Mouse (Mus musculus): ENCODE measurements at regions not wholly inside any gene's neighbourhood (a gene's known extent, or its start where the extent isn't known, plus 50 kb on each side); places are given as distances from the start of the nearest gene placed in this dataset.
A peak's percentile ranks its signal among the peaks of the same experiment; 100 is the strongest.

GRCm38 (mm10) chr5:118978921-118979630, 418.6 kb downstream of the Med13l start:
- Histone ChIP-seq H3K4me2 (replicated peaks) (no peak overlapping the region), H3K9me3 (replicated peaks) (no peaks in the 10 kb centered on the region), H3K4me1 (no peaks in the 10 kb centered on the region), H3K27ac (replicated peaks) (no peak overlapping the region), H3K9ac (no peak overlapping the region), H3K36me3 (no peaks in the 10 kb centered on the region), H3K27me3 (no peaks in the 10 kb centered on the region), H3K4me3 (replicated peaks) (no peak overlapping the region)
- 67% methylated on average over 11 of the region's 11 CpGs for WGBS
- no peak for ATAC-seq (ENCODE audit: insufficient number of reproducible peaks, low FRiP score, low TSS enrichment, low read depth)

DNA sequence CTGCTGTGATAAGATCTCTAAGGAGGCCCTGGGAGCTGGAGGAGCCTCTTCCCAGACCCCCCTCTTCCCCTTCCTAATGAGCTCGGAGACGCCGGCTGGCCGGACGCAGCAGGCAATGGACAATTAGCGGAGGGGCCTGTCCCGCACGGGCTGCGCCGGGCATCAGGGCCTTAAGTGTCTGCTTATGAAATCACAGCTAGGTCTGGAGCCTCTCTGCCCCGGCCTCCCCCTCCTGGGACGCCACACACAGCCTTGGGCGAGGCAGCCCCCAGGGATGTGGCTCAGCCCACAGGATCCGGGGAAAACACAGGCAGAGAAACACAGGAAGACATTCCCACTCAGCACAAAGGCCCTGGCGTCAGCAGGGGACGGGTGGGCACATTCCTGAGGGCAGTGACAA, 420.6 kb downstream of the Med13l start:
- Histone ChIP-seq H3K4me1 (no peaks in the 10 kb centered on the region), H3K36me3 (no peaks in the 10 kb centered on the region), H3K4me2 (replicated peaks) (no peak overlapping the region), H3K27ac (replicated peaks) (no peak overlapping the region), H3K27me3 (no peaks in the 10 kb centered on the region), H3K4me3 (replicated peaks) (no peak overlapping the region), H3K9me3 (replicated peaks) (no peaks in the 10 kb centered on the region), H3K9ac (no peak overlapping the region)
- WGBS: 23% methylated on average over 16 of the region's 16 CpGs
- ATAC-seq (ENCODE audit: insufficient number of reproducible peaks, low FRiP score, low TSS enrichment, low read depth): no peak

GRCm38 (mm10) chr5:118984251-118984650, 423.8 kb downstream of the Med13l start:
- Histone ChIP-seq H3K9me3 (replicated peaks) (no peaks in the 10 kb centered on the region), H3K9ac (no peak overlapping the region), H3K27ac (replicated peaks) (no peak overlapping the region), H3K4me1 (no peaks in the 10 kb centered on the region), H3K4me2 (replicated peaks) (no peak overlapping the region), H3K4me3 (replicated peaks) (no peak overlapping the region), H3K27me3 (no peaks in the 10 kb centered on the region), H3K36me3 (no peaks in the 10 kb centered on the region)
- 89% methylated on average over 3 of the region's 3 CpGs for WGBS
- no peak for ATAC-seq (ENCODE audit: insufficient number of reproducible peaks, low FRiP score, low TSS enrichment, low read depth)

- no peaks in the 10 kb centered on the region for H3K9me3 ChIP-seq (replicated peaks)
- no peak overlapping the region for H3K9ac ChIP-seq
- no peak overlapping the region for H3K4me3 ChIP-seq (replicated peaks)
- H3K4me2 ChIP-seq (replicated peaks): no peak overlapping the region
- no peak for ATAC-seq (ENCODE audit: insufficient number of reproducible peaks, low FRiP score, low TSS enrichment, low read depth)
- no peak overlapping the region for H3K27ac ChIP-seq (replicated peaks)
- H3K27me3 ChIP-seq: no peaks in the 10 kb centered on the region
- 79% methylated on average over 9 of the region's 9 CpGs for WGBS
- no peaks in the 10 kb centered on the region for H3K4me1 ChIP-seq
- H3K36me3 ChIP-seq: no peaks in the 10 kb centered on the region
Observed at GRCm38 (mm10) chr5:118984797-118985408, 424.4 kb downstream of the Med13l start.

GRCm38 (mm10) chr5:118987376-118988000, 427.0 kb downstream of the Med13l start:
- ATAC-seq (ENCODE audit: insufficient number of reproducible peaks, low FRiP score, low TSS enrichment, low read depth): no peak
- Histone ChIP-seq H3K4me3 (replicated peaks) (no peak overlapping the region), H3K27me3 (0 out of 2 replicates have a peak, but pooled peaks cover 2% of the 10 kb centered on the region), H3K27ac (replicated peaks) (no peak overlapping the region), H3K36me3 (no peaks in the 10 kb centered on the region), H3K9me3 (replicated peaks) (no peaks in the 10 kb centered on the region), H3K4me2 (replicated peaks) (no peak overlapping the region), H3K9ac (no peak overlapping the region), H3K4me1 (no peaks in the 10 kb centered on the region)
- WGBS: 51% methylated on average over 10 of the region's 10 CpGs

- Histone ChIP-seq H3K4me1 (peaks cover 6% of the 10 kb centered on the region; the same call in 1 of the 2 replicates), H3K9ac (no peak overlapping the region), H3K36me3 (no peaks in the 10 kb centered on the region), H3K9me3 (replicated peaks) (no peaks in the 10 kb centered on the region), H3K27ac (replicated peaks) (no peak overlapping the region), H3K27me3 (peaks cover 3% of the 10 kb centered on the region; the same call in 1 of the 2 replicates), H3K4me2 (replicated peaks) (no peak overlapping the region), H3K4me3 (replicated peaks) (no peak overlapping the region)
- no peak for ATAC-seq (ENCODE audit: insufficient number of reproducible peaks, low FRiP score, low TSS enrichment, low read depth)
- 10% methylated on average over 15 of the region's 15 CpGs for WGBS
Observed at GRCm38 (mm10) chr5:118999124-118999523, 438.6 kb downstream of the Med13l start.

- H3K4me3 ChIP-seq (replicated peaks): peak overlapping the region; percentile 36
- no peaks in the 10 kb centered on the region; the same call in 1 of the 2 replicates for H3K27me3 ChIP-seq
- 0 out of 2 replicates have a peak overlapping the region, but pooled peaks have one; percentile 3 for H3K27ac ChIP-seq (replicated peaks)
- H3K36me3 ChIP-seq: no peaks in the 10 kb centered on the region
- H3K9me3 ChIP-seq (replicated peaks): no peaks in the 10 kb centered on the region
- H3K9ac ChIP-seq: 0 out of 2 replicates have a peak overlapping the region, but pooled peaks have one; percentile 2
- ATAC-seq (ENCODE audit: insufficient number of reproducible peaks, low FRiP score, low TSS enrichment, low read depth): peak; percentile 71
- H3K4me2 ChIP-seq (replicated peaks): peak overlapping the region; percentile 81
- peaks cover 9% of the 10 kb centered on the region; the same call in 1 of the 2 replicates for H3K4me1 ChIP-seq
- WGBS: 1% methylated on average over 33 of the region's 34 CpGs
Observed at GRCm38 (mm10) chr5:119005825-119006471, 445.5 kb downstream of the Med13l start.

DNA sequence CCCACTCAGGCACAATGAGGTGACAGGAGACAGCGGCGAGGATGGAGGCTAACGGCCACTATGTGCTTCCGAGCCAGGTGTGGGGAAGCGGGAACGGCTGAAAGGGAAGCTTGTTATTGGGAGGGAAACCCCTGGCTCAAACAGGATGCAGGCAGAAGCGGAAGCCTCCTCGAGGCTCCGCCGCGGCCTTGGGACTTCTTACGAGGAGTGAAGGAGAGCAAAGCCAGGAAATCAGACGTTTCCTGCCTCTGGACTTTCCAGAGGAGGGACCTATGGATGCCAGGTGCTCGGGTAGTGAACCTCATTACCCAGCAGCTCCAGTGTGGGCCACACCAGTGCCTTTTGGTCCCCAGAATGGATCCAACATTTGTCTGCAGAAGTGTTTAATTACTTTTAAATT, 449.6 kb downstream of the Med13l start:
- Histone ChIP-seq H3K27me3 (no peaks in the 10 kb centered on the region), H3K4me3 (replicated peaks) (no peak overlapping the region), H3K36me3 (no peaks in the 10 kb centered on the region), H3K9me3 (replicated peaks) (no peaks in the 10 kb centered on the region), H3K9ac (no peak overlapping the region), H3K27ac (replicated peaks) (no peak overlapping the region), H3K4me2 (replicated peaks) (no peak overlapping the region), H3K4me1 (peaks cover 9% of the 10 kb centered on the region; the same call in 1 of the 2 replicates)
- WGBS: 65% methylated on average over 14 of the region's 14 CpGs
- ATAC-seq (ENCODE audit: insufficient number of reproducible peaks, low FRiP score, low TSS enrichment, low read depth): no peak

DNA sequence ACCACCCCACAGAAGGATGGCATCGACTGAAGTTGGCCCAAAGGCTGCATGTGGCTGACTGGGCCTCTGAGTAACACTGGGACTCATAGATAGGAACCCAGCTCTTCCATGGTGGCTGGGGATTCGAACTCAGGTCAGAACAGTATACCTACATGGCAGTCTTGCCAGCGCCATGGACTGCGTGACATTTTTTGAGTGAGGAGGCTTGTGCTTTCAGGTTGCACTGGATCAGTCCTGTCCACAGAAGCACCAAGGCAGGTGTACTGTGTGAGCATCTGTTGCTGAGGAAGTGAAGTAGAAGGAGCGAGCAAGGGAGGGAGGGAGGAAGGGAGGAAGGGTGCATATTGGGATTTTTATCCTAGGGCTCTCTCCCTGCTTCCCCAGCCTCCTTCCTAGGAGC, 454.7 kb downstream of the Med13l start:
- no peak for ATAC-seq (ENCODE audit: insufficient number of reproducible peaks, low FRiP score, low TSS enrichment, low read depth)
- no peak overlapping the region for H3K27ac ChIP-seq (replicated peaks)
- WGBS: 73% methylated on average over 5 of the region's 5 CpGs
- H3K9ac ChIP-seq: no peak overlapping the region
- H3K27me3 ChIP-seq: no peaks in the 10 kb centered on the region; the same call in 1 of the 2 replicates
- H3K4me1 ChIP-seq: peaks cover 5% of the 10 kb centered on the region
- H3K36me3 ChIP-seq: no peaks in the 10 kb centered on the region
- no peaks in the 10 kb centered on the region for H3K9me3 ChIP-seq (replicated peaks)
- no peak overlapping the region for H3K4me2 ChIP-seq (replicated peaks)
- H3K4me3 ChIP-seq (replicated peaks): no peak overlapping the region

- no peak overlapping the region for H3K4me2 ChIP-seq (replicated peaks)
- ATAC-seq (ENCODE audit: insufficient number of reproducible peaks, low FRiP score, low TSS enrichment, low read depth): no peak
- H3K9ac ChIP-seq: no peak overlapping the region
- H3K9me3 ChIP-seq (replicated peaks): no peaks in the 10 kb centered on the region
- peaks cover 5% of the 10 kb centered on the region for H3K4me1 ChIP-seq
- H3K4me3 ChIP-seq (replicated peaks): no peak overlapping the region
- no peaks in the 10 kb centered on the region; the same call in 1 of the 2 replicates for H3K27me3 ChIP-seq
- WGBS: 19% methylated on average over 15 of the region's 15 CpGs
- H3K27ac ChIP-seq (replicated peaks): no peak overlapping the region
- H3K36me3 ChIP-seq: no peaks in the 10 kb centered on the region
Observed at GRCm38 (mm10) chr5:119015606-119016255, 455.3 kb downstream of the Med13l start.

DNA sequence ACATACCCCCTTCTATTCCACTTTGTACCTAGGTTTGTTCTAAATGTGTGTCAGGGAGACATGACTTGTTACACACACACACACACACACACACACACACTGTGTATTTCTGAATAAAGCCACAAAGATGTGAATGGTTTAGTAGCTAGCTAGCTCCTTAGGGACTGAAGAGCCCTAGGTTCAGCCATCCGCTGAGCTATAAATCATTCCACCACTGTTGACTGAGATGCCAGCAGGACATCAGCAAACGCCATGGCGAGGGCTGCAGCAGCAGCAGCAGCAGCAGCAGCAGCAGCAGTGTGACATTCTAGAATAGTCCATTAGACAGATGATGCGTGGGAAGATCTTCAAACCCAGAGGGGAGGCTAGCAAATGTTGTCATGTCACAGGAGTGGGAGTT, 455.9 kb downstream of the Med13l start:
- no peak overlapping the region for H3K4me3 ChIP-seq (replicated peaks)
- no peak for ATAC-seq (ENCODE audit: insufficient number of reproducible peaks, low FRiP score, low TSS enrichment, low read depth)
- H3K4me2 ChIP-seq (replicated peaks): no peak overlapping the region
- no peak overlapping the region for H3K27ac ChIP-seq (replicated peaks)
- no peaks in the 10 kb centered on the region for H3K9me3 ChIP-seq (replicated peaks)
- H3K27me3 ChIP-seq: no peaks in the 10 kb centered on the region; the same call in 1 of the 2 replicates
- H3K9ac ChIP-seq: no peak overlapping the region
- WGBS: 59% methylated on average over 4 of the region's 4 CpGs
- peaks cover 5% of the 10 kb centered on the region for H3K4me1 ChIP-seq
- H3K36me3 ChIP-seq: no peaks in the 10 kb centered on the region

Measured in embryonic facial prominence, embryonic 15.5 days (tissue).